Mouse (Mus musculus): ENCODE data around the gene Lrch1.

Gene Lrch1

DNA sequence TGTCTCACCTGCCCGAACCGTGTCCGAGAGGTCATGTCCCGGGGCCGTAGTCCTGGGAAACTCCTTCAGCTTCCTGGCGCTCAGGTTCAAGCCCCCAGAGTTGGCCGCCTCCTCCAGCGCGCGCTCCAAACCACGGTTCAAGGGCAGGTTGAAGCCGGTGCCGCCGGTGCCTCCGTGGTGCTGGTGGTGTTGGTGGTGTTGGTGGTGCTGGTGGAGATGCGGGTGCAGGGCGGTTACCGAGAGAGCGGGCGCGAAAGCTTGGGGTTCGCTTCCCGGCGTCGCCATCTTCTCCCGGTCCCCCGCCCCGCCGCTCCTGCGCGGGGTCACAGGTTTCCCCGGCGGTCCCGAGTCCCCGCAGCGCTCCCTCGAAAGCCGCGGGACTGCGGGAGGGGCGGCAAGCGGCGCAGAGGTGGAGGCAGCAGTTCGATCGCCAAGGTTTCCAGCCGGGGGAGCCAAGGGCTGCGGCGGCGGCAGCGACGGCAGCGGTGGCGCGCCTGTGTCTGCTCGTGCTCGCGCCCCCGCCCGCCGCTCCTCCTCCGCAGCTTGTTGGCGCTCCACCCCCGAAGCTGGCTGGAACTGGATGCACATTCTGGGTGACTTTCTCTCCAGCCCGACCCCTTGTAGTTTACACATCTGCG lies at the start of gene Lrch1:
Lrch1 (minus strand) TSS at position 501 of the 638 bp plus-strand sequence.
- DNase-seq (ENCODE audit: inconsistent age in 2 of 2, low spot score in 1 of 2), result peak; percentile 87 to 94

DNA sequence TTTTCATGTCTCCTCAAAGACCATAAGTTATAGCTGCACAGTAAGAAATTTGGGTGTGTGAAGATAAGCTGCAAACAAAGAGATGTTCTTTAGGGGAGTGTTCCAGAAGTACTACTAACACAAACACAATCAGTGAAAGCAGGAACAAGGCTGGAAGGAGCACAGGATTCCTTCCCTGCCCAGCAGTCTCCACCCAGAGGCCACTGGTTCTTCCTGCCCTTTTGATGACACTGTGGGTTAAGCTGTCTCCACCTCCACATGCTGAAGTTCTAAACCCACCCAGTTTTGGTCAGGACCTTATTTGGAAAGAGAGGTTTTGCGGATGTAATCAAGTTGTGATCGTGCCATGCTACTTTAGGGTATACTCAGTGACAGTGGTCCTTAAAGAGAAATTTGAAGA lies 49.4 kb upstream of the Lrch1 start:
- DNase-seq (ENCODE audit: inconsistent age in 2 of 2, low spot score in 1 of 2), result no peak

DNA sequence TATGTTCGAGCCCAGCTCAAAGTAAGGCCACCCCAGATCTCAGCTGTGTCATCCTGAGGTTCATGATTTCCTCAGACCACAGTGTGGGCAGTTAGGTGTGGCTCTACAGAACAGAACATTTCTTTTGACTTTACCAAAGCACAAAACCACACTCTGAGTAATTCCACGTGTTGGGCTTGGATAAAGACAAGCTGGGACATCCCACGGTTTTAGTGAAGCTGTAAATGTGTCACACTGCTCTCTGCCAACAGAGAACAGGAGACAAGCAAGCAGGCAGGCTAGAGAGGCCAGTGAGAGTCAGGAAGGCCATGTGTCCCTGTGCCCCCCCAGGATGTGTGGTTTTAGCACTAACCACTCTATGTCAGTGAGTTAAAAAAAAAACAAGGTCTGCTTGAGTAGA lies 48.9 kb upstream of the Lrch1 start:
- DNase-seq (ENCODE audit: inconsistent age in 2 of 2, low spot score in 1 of 2), result no peak

DNA sequence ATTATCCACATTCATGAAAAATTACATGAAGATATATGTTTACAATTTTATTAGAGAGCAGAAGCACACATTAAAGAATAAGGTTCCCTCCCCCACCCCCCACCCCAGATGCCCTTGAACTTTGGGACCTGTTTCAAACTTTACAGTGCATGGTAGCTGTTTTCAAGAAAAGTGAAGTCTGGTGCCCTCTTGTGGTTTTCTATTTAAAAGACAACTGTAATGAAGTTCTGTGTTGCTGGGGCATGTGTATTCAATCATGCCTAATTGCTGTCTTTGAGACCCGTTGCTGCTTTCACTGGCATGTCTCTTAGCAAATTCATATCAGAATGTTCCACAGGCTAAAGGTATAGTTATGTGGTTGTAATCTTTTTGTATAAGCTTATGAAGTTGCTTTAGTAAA lies 42.8 kb upstream of the Lrch1 start:
- DNase-seq (ENCODE audit: inconsistent age in 2 of 2, low spot score in 1 of 2), result peak in 1 of 2 experiments; percentile 84

DNA sequence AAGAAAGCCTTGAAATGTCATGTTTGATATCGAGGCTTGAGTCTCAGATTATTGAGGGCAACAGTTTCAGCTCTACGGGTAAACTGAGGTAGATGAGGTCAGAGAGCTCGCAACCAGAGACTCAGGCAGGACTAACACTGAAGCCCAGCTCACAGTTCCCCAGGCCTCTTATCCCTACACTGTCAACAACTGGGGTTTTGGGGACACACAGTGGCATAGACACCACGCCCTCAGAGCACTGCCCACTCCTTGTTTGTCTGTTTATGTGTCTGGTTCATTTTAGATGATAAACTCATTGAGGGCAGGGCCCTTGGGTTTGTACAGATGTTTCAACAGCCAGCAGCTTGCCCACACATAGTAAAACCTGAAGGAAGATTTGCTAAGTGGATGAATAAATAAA lies 42.2 kb upstream of the Lrch1 start:
- DNase-seq (ENCODE audit: inconsistent age in 2 of 2, low spot score in 1 of 2), result no peak

DNA sequence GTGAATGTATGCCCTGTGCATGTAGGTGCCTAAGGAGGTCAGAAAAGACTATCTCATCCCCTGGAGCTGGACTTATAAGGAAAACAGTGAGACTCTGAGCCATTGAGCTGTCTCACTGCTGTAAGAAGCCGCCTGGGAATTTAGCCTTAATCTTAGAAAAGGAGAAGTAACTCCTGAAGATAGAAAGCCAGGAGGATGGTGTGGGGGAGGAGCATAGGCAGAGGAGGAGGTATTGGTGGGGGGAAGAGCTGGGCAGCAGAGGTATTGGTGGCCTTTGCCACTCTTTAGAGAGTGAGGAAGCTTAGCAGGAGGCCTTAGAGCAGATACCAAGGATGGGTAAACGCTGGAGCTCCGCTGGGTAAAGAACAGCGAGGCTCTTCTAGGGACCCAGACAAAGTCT lies 41.6 kb upstream of the Lrch1 start:
- DNase-seq (ENCODE audit: inconsistent age in 2 of 2, low spot score in 1 of 2), result no peak

- DNase-seq (ENCODE audit: inconsistent age in 2 of 2, low spot score in 1 of 2), result no peak
These were observed 38.9 kb upstream of the Lrch1 start for GRCm38 (mm10) chr14:74986527-74986926.

DNA sequence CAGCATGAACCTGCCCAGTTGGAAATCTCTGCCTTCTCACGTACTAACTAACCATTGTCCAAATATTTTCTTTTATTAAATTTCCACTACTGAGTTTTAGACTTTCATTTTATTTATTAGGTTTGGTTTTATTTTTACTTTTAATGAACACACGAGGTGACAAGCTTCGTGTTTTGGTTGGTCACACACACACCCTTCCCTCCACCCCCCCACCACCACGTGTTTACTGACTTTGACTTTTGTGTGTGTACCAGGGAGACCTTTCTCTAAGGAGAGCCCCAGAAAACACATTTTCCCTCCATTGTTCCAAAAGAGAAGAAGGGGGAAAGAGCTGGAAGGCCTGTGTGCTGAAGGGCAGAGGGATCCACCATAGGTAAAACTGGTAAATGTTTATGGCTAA lies 38.0 kb upstream of the Lrch1 start:
- no peak for DNase-seq (ENCODE audit: inconsistent age in 2 of 2, low spot score in 1 of 2)

- no peak for DNase-seq (ENCODE audit: inconsistent age in 2 of 2, low spot score in 1 of 2)
These were observed 37.2 kb upstream of the Lrch1 start for GRCm38 (mm10) chr14:74984817-74985391.

- DNase-seq (ENCODE audit: inconsistent age in 2 of 2, low spot score in 1 of 2), result no peak
These were observed 35.4 kb upstream of the Lrch1 start for GRCm38 (mm10) chr14:74983079-74983478.

DNA sequence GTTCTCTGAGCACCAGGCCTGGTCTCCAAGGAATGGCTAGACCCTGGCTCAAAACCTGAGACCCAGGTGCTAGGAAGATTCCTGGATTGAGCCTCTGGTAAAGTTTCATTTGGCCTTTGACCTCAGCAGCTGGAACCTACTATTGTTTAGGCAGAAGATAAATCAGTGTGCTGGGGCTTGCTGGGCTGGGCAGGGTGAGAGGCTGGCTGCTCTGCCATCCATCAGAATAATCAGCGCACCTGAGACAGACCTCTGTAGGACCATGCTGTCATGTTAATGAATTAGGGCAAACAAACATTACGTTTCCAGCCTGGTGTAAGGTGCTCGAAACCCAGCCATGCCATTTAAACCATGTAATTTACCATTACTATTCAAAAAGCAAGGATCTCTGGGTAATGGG lies 33.3 kb upstream of the Lrch1 start:
- DNase-seq (ENCODE audit: inconsistent age in 2 of 2, low spot score in 1 of 2), result no peak

GRCm38 (mm10) chr14:74976972-74977371 lies 29.3 kb upstream of the Lrch1 start:
- no peak for DNase-seq (ENCODE audit: inconsistent age in 2 of 2, low spot score in 1 of 2)

DNA sequence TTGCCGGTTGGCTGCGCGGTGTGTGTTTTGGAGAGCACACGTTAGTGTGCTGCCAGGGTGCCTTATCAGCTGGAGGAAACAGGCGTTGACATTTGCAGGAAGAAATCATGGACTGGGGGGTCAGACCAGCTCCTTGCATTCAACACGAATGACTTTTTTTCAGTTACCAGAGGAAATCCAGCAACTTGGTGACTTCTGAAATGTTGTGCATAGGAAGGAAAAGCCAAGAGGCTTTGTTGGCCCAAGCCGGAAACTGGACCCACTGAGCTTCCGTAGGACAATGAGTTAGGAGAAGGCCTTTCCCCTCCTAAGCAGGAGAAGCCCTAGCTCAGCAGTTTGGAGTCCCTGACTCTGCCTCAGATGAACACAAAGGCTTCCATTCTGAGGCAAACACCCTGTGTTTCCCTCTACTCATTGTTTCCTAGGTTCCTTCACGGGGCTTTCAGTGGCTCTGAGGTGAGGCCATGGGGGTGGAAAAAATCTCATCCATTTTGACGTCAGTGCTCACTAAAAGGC lies 26.5 kb upstream of the Lrch1 start:
- peak; percentile 27 to 48 for DNase-seq (ENCODE audit: inconsistent age in 2 of 2, low spot score in 1 of 2)

DNA sequence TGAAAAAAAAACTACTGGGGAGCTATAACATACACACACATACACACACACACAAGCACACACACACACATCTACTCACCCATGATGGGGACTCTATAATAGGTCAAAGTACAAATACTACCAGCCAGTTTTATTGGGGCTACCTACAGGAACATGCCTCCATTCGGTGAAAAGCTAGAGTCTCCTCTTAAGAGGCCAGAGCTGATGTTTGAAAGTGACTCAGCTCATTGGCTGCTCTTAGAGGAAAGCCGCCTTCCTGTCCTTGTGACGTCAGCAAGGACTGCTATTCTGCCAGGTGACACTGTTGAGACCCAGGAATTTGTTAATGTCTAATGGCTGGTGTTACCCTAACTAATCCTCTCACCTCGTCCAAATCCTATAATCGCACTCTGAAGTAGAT lies 25.0 kb upstream of the Lrch1 start:
- no peak for DNase-seq (ENCODE audit: inconsistent age in 2 of 2, low spot score in 1 of 2)

GRCm38 (mm10) chr14:74972216-74972615 lies 24.5 kb upstream of the Lrch1 start:
- DNase-seq (ENCODE audit: inconsistent age in 2 of 2, low spot score in 1 of 2), result peak in 1 of 2 experiments; percentile 48

- DNase-seq (ENCODE audit: inconsistent age in 2 of 2, low spot score in 1 of 2), result no peak
These were observed 15.7 kb upstream of the Lrch1 start for GRCm38 (mm10) chr14:74963402-74963764.

GRCm38 (mm10) chr14:74962713-74963401 lies 15.2 kb upstream of the Lrch1 start:
- DNase-seq (ENCODE audit: inconsistent age in 2 of 2, low spot score in 1 of 2), result no peak

DNA sequence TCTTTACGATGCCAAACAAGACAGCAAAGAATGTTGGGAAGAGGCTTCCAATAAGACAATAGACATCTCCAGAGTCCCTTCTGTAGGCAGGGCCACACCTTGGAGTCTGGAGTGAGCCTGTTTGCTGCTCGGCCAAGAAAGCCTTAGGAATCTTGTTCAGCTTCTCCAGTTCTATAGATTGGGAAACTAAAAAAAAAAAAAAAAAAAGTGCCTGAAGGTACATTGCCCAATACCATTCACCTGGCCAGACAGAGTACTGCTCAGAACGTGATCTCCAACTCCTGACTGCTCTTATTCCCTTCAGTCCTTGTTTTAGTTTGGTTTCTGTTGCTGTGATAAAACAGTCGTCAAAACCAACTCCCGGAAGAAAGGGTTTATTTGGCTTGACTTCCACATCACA lies 12.9 kb upstream of the Lrch1 start:
- no peak for DNase-seq (ENCODE audit: inconsistent age in 2 of 2, low spot score in 1 of 2)

GRCm38 (mm10) chr14:74956702-74957101 lies 9.0 kb upstream of the Lrch1 start:
- DNase-seq (ENCODE audit: inconsistent age in 2 of 2, low spot score in 1 of 2), result no peak

DNA sequence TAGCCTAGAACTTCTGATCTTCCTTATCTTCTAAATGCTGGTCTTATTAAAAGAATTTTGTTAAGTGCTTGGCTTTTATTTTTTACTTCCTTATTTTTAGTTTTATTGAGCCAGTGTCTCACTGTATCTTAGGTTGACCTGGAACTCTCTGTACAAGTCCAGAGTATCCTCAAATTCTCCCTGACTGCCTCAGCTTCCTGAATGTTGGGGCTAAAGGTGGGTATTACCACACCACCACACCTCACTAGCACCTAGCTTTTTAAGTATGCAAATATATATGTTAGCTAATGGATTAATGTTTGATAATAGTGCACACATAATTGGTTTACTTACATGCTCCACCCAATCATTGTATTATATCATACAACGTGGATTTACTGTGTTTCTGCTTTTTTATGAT lies 8.6 kb upstream of the Lrch1 start:
- DNase-seq (ENCODE audit: inconsistent age in 2 of 2, low spot score in 1 of 2), result no peak

DNA sequence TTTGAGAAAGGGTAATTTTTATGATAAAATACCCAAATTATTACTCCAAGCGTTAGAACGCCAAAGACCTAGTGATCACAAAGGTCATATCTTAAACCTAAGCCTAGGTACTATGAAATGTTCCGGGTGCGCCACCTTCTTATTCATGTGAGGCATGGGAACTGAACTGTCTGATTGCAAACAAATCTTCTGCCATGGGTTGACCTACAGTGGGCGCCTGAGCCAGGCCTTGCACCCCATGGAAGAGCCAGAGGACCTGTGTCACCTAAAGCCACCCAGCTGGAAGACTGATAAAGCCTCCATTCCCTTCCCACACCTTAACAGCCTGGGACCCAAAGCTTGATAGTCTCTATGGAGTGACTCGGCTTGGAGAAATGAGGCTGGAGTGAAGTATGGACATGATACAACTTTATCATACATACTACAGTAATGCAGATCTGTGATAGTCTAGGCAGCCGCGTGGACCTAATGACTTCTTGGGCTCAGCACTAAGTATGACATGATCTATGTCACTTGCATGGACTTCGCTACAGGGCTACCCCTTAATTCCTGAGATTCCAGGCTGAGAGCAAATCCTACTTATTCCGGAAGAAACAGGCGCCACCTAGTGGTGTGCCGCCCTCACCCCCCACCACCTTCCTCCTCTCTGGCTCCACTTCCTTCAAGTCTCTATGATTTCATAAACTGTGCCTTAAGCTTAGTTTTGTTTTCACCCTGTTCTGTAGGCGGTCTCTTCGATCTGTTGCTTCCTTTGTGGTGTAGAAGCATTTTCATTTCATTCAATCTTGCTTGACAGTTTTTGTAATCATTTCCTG lies 957 bp upstream of the Lrch1 start:
- peak; percentile 69 to 90 for DNase-seq (ENCODE audit: inconsistent age in 2 of 2, low spot score in 1 of 2)

- DNase-seq (ENCODE audit: inconsistent age in 2 of 2, low spot score in 1 of 2), result no peak
These were observed 329 bp upstream of the Lrch1 start for GRCm38 (mm10) chr14:74948014-74948396.
